Mouse (Mus musculus) T-cell, adult 2 months (primary cell): Measurements from ENCODE around the gene Suco.

Experiments
- DNase-seq: peaks from one replicate; pipeline ENCODE4 v3.0.0; 2022; ENCODE audit warnings: low spot score

Gene Suco

DNA sequence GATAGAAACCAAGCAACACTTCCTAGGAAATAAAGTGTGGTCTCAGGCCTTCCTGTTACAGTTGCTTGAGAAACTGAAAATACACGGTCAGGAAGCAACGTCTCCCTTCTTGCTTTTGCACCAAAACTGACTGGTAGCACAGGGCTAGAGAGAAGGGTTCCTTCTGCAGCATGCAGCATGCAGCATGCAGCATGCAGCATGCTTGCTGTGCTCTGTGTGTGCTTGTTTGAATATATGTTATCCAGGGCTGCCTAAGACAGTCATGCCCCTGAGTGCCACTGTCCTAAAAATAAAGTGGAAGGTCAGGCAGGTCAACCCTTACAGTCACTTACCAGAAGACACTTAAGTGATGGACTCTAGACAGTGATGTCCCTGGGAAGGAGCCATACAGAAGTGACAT is 17.6 kb upstream of the Suco start:
- peak; percentile 21 for DNase-seq

- no peak for DNase-seq
Measured at GRCm38 (mm10) chr1:161888823-161889222, 12.3 kb upstream of the Suco start.

DNA sequence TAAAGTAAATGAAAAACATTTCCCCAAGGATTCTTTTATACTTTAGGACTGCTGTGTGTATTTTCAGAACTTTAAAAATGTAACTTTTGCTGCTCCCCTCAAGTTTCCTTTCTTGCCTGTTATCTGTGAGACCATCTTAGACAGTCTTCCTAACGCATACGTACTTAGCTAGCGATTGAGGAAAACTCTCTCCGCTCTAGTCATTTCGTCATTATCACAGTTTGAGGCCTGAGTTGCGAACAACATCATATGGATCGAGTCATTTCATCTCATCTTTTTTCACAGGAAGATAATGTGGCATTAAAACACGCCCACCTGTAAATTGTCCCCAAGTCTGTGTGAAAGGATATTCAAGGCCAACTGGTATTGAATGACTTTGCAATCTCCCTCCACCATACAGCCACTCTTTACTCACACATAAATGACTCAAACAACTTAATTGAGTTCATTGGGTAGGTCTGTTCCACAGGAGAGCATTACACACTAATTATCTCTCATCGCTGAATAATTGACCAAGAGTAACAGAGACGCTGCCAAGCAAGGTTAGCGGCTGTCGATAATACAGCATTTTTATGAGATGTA is 11.3 kb upstream of the Suco start:
- no peak for DNase-seq

- no peak for DNase-seq
Measured at GRCm38 (mm10) chr1:161885762-161886161, 9.3 kb upstream of the Suco start.

DNA sequence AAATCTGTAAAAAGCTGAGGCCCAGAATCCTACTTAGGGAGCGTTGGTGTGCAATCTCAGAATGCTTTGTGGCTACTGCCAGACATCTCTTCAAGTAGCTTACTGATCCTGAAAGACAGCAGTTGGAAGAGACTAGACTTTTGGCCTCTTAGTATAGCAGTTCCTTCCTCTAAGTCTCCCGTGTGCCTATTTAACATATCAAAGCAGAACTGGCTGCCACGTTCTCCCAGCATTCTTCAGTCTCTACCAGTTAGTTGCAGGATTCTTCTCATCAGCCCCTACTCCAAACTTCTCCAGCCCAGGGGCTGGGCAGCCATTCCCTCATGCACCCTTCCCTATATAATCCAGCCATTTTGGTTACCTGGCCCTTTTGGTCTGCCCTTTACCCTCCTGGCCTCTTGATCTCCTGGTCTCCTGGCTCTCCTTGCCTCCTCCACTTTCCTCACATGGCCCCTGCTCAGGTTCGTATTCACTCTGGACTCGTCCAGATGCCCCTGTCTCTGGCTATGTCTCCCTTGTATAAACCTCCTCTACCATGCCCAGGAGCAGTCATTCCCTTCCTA is 1.2 kb upstream of the Suco start:
- no peak for DNase-seq

- DNase-seq = peak; percentile 76
Measured at GRCm38 (mm10) chr1:161875706-161876552, 553 bp downstream of the Suco start.

- no peak for DNase-seq
Measured at GRCm38 (mm10) chr1:161869422-161869821, 7.1 kb downstream of the Suco start.

- no peak for DNase-seq
Measured at GRCm38 (mm10) chr1:161868413-161868812, 8.1 kb downstream of the Suco start.

GRCm38 (mm10) chr1:161863742-161864141 is 12.7 kb downstream of the Suco start:
- no peak for DNase-seq

- DNase-seq = no peak
Measured at GRCm38 (mm10) chr1:161859248-161859647, 17.2 kb downstream of the Suco start.

GRCm38 (mm10) chr1:161826677-161827076 is 49.8 kb downstream of the Suco start:
- no peak for DNase-seq

DNA sequence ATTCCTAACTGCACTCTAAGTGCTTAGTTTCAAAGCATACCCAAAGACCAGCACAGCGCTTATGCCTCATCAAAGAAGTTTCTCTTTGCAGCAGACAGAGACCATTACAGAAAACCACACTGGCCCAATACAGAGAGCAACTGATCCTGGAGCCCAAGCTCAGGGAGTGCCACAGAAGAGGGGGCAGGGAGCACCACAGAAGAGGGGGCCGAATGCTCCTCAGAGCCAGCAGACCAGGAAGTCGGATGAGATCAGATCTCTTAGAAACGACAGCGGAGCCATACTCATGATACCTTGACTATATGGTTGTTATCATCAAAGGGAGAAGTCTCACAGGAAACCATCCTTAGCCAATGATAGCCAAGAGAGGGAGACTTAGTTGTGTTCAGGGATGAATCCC is 67.1 kb downstream of the Suco start:
- peak; percentile 67 for DNase-seq

- no peak for DNase-seq
Measured at GRCm38 (mm10) chr1:161808980-161809379, 67.5 kb downstream of the Suco start.

- DNase-seq = peak; percentile 78
Measured at GRCm38 (mm10) chr1:161804541-161804971, 71.9 kb downstream of the Suco start.

- DNase-seq = peak; percentile 49
Measured at GRCm38 (mm10) chr1:161801321-161801720, 75.2 kb downstream of the Suco start.

DNA sequence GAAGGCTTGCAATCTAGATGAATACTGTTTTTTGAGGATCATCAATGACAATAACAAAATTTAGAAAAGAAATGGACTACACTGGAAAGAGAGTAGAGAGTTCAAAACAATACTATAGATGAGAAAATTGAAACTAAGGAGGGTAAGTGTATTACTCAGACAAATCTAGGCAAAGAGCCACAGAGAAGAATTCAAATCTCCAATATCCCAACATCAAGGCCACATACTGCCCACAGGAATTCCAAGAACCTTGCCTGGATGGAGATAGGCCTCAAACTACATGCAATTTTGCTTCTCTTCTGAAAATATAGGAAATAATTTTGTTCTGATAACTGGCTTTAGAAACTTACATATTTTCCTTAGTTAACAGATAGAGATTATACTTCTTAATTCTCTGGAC is 76.2 kb downstream of the Suco start:
- no peak for DNase-seq

GRCm38 (mm10) chr1:161799791-161800190 is 76.7 kb downstream of the Suco start:
- DNase-seq = no peak

GRCm38 (mm10) chr1:161798866-161799265 is 77.6 kb downstream of the Suco start:
- DNase-seq = peak; percentile 51

- DNase-seq = peak; percentile 49
Measured at GRCm38 (mm10) chr1:161794447-161795211, 81.9 kb downstream of the Suco start.

DNA sequence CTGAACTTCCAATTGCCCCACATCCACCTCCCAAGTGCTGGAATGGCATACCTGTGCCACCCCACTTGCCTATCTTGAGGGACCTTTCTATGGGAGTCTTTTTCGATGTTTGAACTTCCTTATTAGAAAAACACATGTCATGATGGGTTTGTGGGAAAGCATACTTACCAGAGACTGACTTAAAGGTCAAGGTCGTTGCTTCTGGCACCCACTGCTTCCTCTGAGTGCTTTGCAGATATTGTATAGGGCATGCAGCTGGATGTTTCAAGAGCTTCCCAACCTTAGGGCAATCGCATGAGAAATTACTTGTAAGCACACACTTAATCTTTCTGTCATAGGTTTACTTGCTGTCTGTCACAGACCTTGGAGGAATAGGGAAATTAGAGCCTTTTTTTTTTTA is 83.2 kb downstream of the Suco start:
- no peak for DNase-seq

- no peak for DNase-seq
Measured at GRCm38 (mm10) chr1:161792687-161792969, 83.9 kb downstream of the Suco start.

DNA sequence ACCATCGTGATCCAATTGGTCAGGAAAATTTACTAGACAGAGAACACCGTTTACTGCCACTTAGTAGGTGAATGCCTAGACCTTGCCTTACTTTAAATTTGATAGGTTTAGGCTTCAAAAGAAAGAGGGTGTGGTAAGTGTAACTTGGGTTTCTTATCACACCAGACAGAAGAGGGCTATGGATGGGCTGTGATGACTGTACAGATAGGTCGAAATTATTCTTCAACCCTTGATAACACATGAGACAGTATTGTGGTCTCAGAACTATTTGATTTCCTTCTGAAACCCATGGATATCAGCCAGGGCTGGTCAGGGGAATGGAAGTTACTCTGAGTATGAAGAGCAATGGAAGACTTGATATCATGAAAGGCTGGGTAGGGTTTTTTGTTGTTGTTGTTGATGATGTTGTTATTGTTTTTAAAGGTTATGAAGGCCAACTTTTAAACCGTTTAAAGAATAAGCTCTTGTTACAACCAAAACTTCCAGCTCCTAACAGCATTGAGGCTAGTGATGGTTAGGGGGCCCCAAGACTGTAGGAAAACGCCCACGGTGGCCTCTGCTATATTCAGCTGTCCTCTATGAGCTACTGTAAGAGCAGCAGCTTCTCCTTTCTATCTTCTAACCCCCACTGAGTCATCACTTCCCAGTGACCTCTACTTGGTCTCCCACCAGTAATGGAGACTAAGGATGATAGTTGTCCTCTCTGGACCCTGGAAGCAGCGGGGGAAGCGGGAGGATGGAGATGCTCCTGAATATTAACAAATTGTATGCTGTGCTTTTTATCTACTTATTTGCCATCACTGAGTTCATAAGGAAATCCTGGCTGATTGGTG is 84.4 kb downstream of the Suco start:
- no peak for DNase-seq
